Mouse (Mus musculus): ENCODE data around the gene Borcs6. TPM values are rescaled to one million over a fixed set of nuclear protein-coding genes. Genes with fewer than 3 reads are reported as not detected.
A peak's percentile ranks its signal among the peaks of the same experiment; 100 is the strongest.

The Borcs6 gene
- polyA plus RNA-seq, 1 experiment from 2014 or later = 9.8 TPM

GRCm38 (mm10) chr11:69072234-69072633 lies 12.7 kb downstream of the Borcs6 start:
- Histone ChIP-seq H3K9ac (ENCODE audit: low read length) (peak overlapping the region; percentile 76; the same call in 1 of the 2 replicates), H3K27me3 (ENCODE audit: control insufficient read depth, insufficient read depth, low read length) (no peaks in the 10 kb centered on the region), H3K4me1 (ENCODE audit: control insufficient read depth, insufficient read depth, low read length) (peaks cover 19% of the 10 kb centered on the region), H3K4me3 (ENCODE audit: low read depth, low read length) (peak overlapping the region; percentile 28; the same call in 1 of the 2 replicates), H3K36me3 (ENCODE audit: control insufficient read depth, insufficient read depth, low read length) (no peaks in the 10 kb centered on the region), H3K27ac (ENCODE audit: low read depth, low read length) (peak overlapping the region; percentile 92; the same call in 1 of the 2 replicates), H3K9me3 (ENCODE audit: control insufficient read depth, low read length) (no peaks in the 10 kb centered on the region), H3K4me2 (peak overlapping the region; percentile 47)
- no peak for DNase-seq (ENCODE audit: low spot score, missing footprints)
- ATAC-seq (ENCODE audit: low FRiP score) = no peak
- 81% methylated on average over 11 of the region's 11 CpGs for WGBS

DNA sequence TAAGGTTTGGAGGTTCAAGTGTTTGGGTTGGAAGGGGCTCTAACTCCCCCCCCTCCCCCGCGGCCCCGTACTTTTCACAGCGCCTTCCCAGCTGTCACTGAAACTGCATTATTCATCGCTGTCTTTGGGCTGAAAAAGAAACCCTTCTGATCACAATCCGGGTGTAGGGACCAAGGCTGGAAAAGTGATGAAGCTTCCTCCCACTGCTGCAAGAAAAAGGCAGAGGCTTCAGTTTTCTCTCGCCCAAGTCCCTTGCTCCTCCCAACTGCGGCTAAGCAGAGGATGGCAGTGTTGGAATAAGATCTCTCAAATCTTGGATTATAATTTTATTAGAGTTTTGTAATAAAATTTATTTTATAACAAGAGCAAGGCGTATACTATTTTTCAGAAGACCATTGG lies 13.1 kb downstream of the Borcs6 start:
- Histone ChIP-seq H3K27ac (ENCODE audit: low read depth, low read length) (peak overlapping the region; percentile 92), H3K4me2 (peak overlapping the region; percentile 47), H3K4me3 (ENCODE audit: low read depth, low read length) (peak overlapping the region; percentile 28), H3K9me3 (ENCODE audit: control insufficient read depth, low read length) (no peaks in the 10 kb centered on the region), H3K36me3 (ENCODE audit: control insufficient read depth, insufficient read depth, low read length) (no peaks in the 10 kb centered on the region), H3K9ac (ENCODE audit: low read length) (peak overlapping the region; percentile 76), H3K4me1 (ENCODE audit: control insufficient read depth, insufficient read depth, low read length) (peaks cover 19% of the 10 kb centered on the region), H3K27me3 (ENCODE audit: control insufficient read depth, insufficient read depth, low read length) (no peaks in the 10 kb centered on the region)
- ATAC-seq (ENCODE audit: low FRiP score) = no peak
- WGBS = 11% methylated on average over 9 of the region's 9 CpGs
- DNase-seq (ENCODE audit: low spot score, missing footprints) = peak; percentile 84

GRCm38 (mm10) chr11:69073065-69073888 lies 13.8 kb downstream of the Borcs6 start:
- peak; percentile 99 for DNase-seq (ENCODE audit: low spot score, missing footprints)
- ATAC-seq (ENCODE audit: low FRiP score) = peak; percentile 72
- H3K27me3 ChIP-seq (ENCODE audit: control insufficient read depth, insufficient read depth, low read length) = no peaks in the 10 kb centered on the region
- H3K4me1 ChIP-seq (ENCODE audit: control insufficient read depth, insufficient read depth, low read length) = peaks cover 19% of the 10 kb centered on the region
- H3K36me3 ChIP-seq (ENCODE audit: control insufficient read depth, insufficient read depth, low read length) = no peaks in the 10 kb centered on the region
- H3K9me3 ChIP-seq (ENCODE audit: control insufficient read depth, low read length) = no peaks in the 10 kb centered on the region
- WGBS = under 1% methylated on average over 14 of the region's 14 CpGs
- peak overlapping the region; percentile 76 for H3K9ac ChIP-seq (ENCODE audit: low read length)
- H3K4me2 ChIP-seq = peak overlapping the region; percentile 47
- peak overlapping the region; percentile 92 for H3K27ac ChIP-seq (ENCODE audit: low read depth, low read length)
- H3K4me3 ChIP-seq (ENCODE audit: low read depth, low read length) = peak overlapping the region; percentile 28

DNA sequence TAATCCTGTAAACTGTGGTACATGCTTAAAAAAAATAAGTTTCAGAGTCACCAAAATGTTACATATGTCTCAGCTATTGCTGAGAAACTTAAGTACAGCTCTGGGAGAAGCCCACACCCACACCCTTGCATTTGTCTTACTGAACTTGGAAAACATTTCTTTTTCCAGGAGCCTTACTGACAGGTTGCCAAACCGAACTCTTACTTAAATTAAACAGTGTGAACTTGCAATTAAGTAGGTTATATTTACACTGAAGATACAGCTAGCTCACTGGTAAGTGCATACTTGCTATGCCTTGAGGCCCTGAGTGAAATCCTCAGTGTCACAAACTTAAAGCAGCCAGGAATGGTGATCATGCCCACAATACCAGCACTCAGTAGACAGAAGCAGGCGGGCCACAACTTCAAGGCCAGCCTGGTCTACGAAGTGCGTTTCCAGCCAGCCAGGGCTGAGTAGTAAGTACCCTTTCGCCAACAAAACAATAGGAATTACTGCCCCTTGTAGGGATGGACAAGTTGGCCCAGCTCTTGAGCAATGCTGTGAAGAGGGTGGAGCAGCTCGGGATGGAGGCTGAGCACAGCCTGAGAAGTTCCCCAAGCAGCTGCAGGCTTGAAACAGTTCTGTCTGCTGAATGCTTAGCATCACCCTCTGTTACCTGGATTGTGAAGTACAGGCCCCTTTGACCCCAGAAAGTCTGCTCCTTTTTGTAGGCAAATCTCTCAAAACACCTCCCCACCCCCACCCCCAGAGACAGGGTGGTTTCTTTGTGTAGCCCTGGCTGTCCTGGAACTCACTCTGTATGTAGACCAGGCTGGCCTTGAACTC lies 14.6 kb downstream of the Borcs6 start:
- Histone ChIP-seq H3K27me3 (ENCODE audit: control insufficient read depth, insufficient read depth, low read length) (no peaks in the 10 kb centered on the region), H3K4me2 (no peak overlapping the region), H3K27ac (ENCODE audit: low read depth, low read length) (peak overlapping the region; percentile 92), H3K9ac (ENCODE audit: low read length) (no peak overlapping the region), H3K4me1 (ENCODE audit: control insufficient read depth, insufficient read depth, low read length) (peaks cover 19% of the 10 kb centered on the region), H3K4me3 (ENCODE audit: low read depth, low read length) (no peak overlapping the region), H3K9me3 (ENCODE audit: control insufficient read depth, low read length) (no peaks in the 10 kb centered on the region), H3K36me3 (ENCODE audit: control insufficient read depth, insufficient read depth, low read length) (no peaks in the 10 kb centered on the region)
- WGBS = 36% methylated on average over 6 of the region's 6 CpGs
- ATAC-seq (ENCODE audit: low FRiP score) (no peak), DNase-seq (ENCODE audit: low spot score, missing footprints) (peak; percentile 83)

DNA sequence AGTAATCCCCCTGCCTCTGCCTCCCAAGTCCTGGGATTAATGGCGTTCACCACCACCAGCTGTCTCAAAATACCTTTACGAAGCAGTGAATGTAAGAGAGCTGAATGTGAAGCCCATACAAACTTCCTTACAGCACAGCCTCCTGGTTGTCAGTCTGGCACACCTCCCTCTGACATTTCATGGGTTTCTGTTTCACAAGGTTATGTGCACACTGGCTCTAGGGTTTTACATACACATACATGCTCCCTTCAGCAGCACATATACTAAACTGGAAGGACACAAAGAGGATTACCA lies 15.2 kb downstream of the Borcs6 start:
- ATAC-seq (ENCODE audit: low FRiP score) = no peak
- no peaks in the 10 kb centered on the region for H3K9me3 ChIP-seq (ENCODE audit: control insufficient read depth, low read length)
- no peak overlapping the region for H3K9ac ChIP-seq (ENCODE audit: low read length)
- H3K27ac ChIP-seq (ENCODE audit: low read depth, low read length) = no peak overlapping the region
- H3K4me3 ChIP-seq (ENCODE audit: low read depth, low read length) = no peak overlapping the region
- peaks cover 19% of the 10 kb centered on the region for H3K4me1 ChIP-seq (ENCODE audit: control insufficient read depth, insufficient read depth, low read length)
- H3K27me3 ChIP-seq (ENCODE audit: control insufficient read depth, insufficient read depth, low read length) = no peaks in the 10 kb centered on the region
- no peaks in the 10 kb centered on the region for H3K36me3 ChIP-seq (ENCODE audit: control insufficient read depth, insufficient read depth, low read length)
- H3K4me2 ChIP-seq = no peak overlapping the region
- DNase-seq (ENCODE audit: low spot score, missing footprints) = no peak
- whole genome bisulfite sequencing = 47% methylated on average over 2 of the region's 2 CpGs

GRCm38 (mm10) chr11:69075764-69076479 lies 16.4 kb downstream of the Borcs6 start:
- ATAC-seq (ENCODE audit: low FRiP score) = no peak
- 52% methylated on average over 8 of the region's 9 CpGs for WGBS
- DNase-seq (ENCODE audit: low spot score, missing footprints) = peak; percentile 80

DNA sequence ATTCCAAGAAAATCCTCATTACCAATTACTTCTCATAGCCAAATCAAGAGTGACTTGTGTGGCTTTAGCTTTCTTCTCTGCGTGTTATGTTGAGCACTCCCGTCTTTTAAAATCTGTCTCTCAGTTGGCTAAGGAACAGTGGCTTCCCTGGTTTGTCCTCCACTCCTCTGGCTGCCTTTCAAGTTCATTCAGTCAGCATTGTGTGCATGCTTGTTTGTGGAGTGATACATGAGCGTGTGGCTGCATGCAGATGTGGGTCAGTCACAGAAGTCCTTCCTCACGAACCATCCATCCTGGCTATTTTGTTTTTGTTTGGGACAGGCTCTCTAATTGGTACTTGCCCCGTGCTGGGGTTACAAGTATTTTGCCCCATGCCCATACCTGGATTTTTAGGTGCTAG lies 17.1 kb downstream of the Borcs6 start:
- ATAC-seq (ENCODE audit: low FRiP score) = no peak
- H3K4me2 ChIP-seq = no peak overlapping the region
- WGBS = 81% methylated on average over 5 of the region's 5 CpGs

More at GRCm38 (mm10) chr11:69075764-69076479, 16.4 kb downstream of the Borcs6 start:
- H3K27me3 ChIP-seq (ENCODE audit: control insufficient read depth, insufficient read depth, low read length) = no peaks in the 10 kb centered on the region
- H3K27ac ChIP-seq (ENCODE audit: low read depth, low read length) = no peak overlapping the region
- H3K36me3 ChIP-seq (ENCODE audit: control insufficient read depth, insufficient read depth, low read length) = no peaks in the 10 kb centered on the region
- H3K4me2 ChIP-seq = no peak overlapping the region
- no peak overlapping the region for H3K9ac ChIP-seq (ENCODE audit: low read length)
- no peaks in the 10 kb centered on the region for H3K9me3 ChIP-seq (ENCODE audit: control insufficient read depth, low read length)
- peaks cover 14% of the 10 kb centered on the region for H3K4me1 ChIP-seq (ENCODE audit: control insufficient read depth, insufficient read depth, low read length)
- H3K4me3 ChIP-seq (ENCODE audit: low read depth, low read length) = no peak overlapping the region

GRCm38 (mm10) chr11:69077316-69077715 lies 17.8 kb downstream of the Borcs6 start:
- Histone ChIP-seq H3K36me3 (ENCODE audit: control insufficient read depth, insufficient read depth, low read length) (no peaks in the 10 kb centered on the region), H3K4me3 (ENCODE audit: low read depth, low read length) (no peak overlapping the region), H3K9ac (ENCODE audit: low read length) (no peak overlapping the region), H3K4me2 (no peak overlapping the region), H3K27ac (ENCODE audit: low read depth, low read length) (no peak overlapping the region), H3K27me3 (ENCODE audit: control insufficient read depth, insufficient read depth, low read length) (no peaks in the 10 kb centered on the region), H3K4me1 (ENCODE audit: control insufficient read depth, insufficient read depth, low read length) (peaks cover 6% of the 10 kb centered on the region), H3K9me3 (ENCODE audit: control insufficient read depth, low read length) (no peaks in the 10 kb centered on the region)
- ATAC-seq (ENCODE audit: low FRiP score) (no peak), DNase-seq (ENCODE audit: low spot score, missing footprints) (no peak)
- 85% methylated on average over 9 of the region's 9 CpGs for WGBS

More for the DNA sequence above, 17.1 kb downstream of the Borcs6 start:
- H3K27me3 ChIP-seq (ENCODE audit: control insufficient read depth, insufficient read depth, low read length) = no peaks in the 10 kb centered on the region
- no peak for DNase-seq (ENCODE audit: low spot score, missing footprints)
- H3K4me1 ChIP-seq (ENCODE audit: control insufficient read depth, insufficient read depth, low read length) = peaks cover 9% of the 10 kb centered on the region
- no peaks in the 10 kb centered on the region for H3K9me3 ChIP-seq (ENCODE audit: control insufficient read depth, low read length)
- no peak overlapping the region for H3K27ac ChIP-seq (ENCODE audit: low read depth, low read length)
- no peak overlapping the region for H3K9ac ChIP-seq (ENCODE audit: low read length)
- H3K36me3 ChIP-seq (ENCODE audit: control insufficient read depth, insufficient read depth, low read length) = no peaks in the 10 kb centered on the region
- no peak overlapping the region for H3K4me3 ChIP-seq (ENCODE audit: low read depth, low read length)

All from midbrain, embryonic 11.5 days (tissue).